Mouse (Mus musculus) gastrocnemius, postnatal 25 days (tissue): Measurements from ENCODE around the gene Olfr101. TPM values are rescaled to one million over a fixed set of nuclear protein-coding genes. Genes with fewer than 3 reads are reported as not detected.
A peak's percentile ranks its signal among the peaks of the same experiment; 100 is the strongest.

Experiments used
- DNase-seq: peaks from one replicate; pipeline ENCODE4 v3.0.0; 2022
- long read RNA-seq, 2 experiments: library from polyadenylated mRNA; stranded (forward); transcript quantifications; one replicate each; pipeline ENCODE4 v2.0.0; 2021
- total RNA-seq, 2 experiments: library from RNA; stranded (reverse); gene quantifications; 1 replicate in 1 of 2; 2 replicates in 1 of 2; pipeline ENCODE4 v1.2.3; 2021

Gene Olfr101
- not detected for total RNA-seq
- long read RNA-seq, experiment 1 = 0 reads
- long read RNA-seq, experiment 2 = 0 reads

DNA sequence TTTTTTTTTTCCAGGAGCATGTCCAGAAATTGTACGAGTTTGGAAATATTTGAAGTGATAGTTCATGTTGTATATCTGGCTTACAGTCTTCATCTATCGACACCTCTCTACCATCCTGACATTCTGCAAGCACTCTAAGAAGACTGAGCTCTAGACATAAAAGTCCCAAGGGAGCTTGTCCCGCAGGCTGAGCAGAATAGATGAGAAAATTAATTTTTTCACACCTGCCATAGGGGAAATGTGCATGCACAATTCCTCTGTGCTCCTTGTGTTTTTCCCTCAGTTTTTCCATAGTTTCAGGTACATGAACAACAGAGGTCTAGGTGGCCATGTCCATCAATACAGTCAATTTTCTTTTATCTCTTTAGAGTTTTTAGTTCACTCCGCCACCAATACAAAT lies at the start of gene Olfr101:
Olfr101 (minus strand) TSS at position 101 of the 400 bp plus-strand sequence.
- no peak for DNase-seq

DNA sequence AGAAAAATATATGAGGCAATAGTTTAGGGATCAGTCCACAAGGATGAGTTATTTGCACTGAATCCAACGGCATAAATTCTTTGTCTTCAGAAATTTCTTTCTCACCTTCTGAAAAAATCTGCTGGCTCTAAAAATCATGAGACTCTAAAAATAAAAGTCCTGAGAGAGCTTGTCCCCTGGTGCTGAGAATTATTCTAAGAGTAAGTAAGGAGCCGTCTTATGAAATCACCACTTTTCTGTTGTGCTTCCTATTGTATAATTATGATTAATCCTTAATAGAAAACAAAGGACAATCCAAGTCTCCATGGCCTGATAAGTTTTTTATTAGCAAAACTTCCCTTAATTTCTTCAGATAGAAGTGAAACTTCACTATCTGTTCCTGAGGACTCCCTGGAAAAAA lies 35.5 kb upstream of the Olfr101 start, which contains the start of gene Olfr103:
Olfr103 (minus strand) TSS at position 101 of the 400 bp plus-strand sequence.
- no peak for DNase-seq

DNA sequence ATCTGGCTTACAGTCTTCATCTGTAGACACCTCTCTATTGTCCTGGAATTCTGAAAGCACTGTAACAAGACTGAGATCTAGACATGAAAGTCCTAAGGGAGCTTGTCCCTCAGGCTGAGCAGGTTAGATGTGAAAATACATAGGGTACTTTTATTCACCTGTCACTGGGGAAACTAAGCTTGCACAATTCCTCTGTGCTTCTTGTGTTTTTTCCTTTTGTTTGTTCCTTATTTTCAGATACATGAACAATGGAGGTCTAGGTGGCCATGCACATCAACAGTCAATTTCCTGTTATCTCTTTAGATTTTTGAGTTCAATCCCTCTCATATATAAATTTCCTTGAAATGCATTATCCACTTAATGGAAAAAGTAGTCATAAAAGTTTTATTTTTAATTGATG lies 12.8 kb upstream of the Olfr101 start, which contains the start of gene Olfr102:
Olfr102 (minus strand) TSS at position 101 of the 400 bp plus-strand sequence.
- DNase-seq = no peak

GRCm38 (mm10) chr17:37310146-37310699 lies 6.1 kb upstream of the Olfr101 start:
- no peak for DNase-seq

GRCm38 (mm10) chr17:37308483-37308882 lies 4.4 kb upstream of the Olfr101 start:
- no peak for DNase-seq

DNA sequence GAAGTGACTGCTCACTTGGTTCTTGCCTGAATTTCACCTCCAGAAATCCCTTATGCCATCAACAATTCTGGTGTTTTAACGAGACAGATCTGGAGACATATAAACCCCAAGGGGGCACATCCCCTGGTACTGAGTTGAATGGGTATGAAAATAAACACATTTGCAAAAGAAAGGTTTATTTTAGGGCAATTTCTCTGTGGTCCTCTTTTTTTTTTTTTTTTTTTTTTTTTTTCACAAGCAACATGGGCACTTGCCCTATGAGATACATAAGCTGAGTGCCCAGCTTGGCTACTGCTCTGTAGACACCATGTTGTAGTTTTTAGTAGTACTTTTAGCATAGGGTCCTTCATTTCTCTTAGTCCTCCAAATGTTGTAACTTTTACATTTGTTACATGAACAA lies 20.8 kb downstream of the Olfr101 start, which contains the start of gene Olfr99:
Olfr99 (minus strand) TSS at position 101 of the 400 bp plus-strand sequence.
- no peak for DNase-seq

DNA sequence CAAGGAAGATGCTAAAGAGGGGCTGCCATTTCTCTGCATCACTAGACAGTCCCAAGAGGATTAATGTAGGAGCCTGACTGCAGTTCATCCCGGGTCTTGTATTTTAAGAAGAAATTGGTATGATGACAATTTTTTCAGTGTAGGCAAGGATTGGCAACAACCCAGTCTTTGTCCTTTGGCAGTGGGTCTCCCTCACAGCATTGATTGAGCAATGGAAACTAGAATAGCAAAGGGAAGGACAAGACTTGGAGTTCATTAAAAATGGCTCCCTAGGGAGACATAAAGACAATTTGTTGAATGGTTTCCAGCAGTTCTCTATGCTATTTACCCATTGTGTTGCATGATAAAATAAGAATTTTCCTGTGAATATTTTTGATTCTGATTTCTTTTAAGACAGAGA lies 23.8 kb downstream of the Olfr101 start:
- no peak for DNase-seq

DNA sequence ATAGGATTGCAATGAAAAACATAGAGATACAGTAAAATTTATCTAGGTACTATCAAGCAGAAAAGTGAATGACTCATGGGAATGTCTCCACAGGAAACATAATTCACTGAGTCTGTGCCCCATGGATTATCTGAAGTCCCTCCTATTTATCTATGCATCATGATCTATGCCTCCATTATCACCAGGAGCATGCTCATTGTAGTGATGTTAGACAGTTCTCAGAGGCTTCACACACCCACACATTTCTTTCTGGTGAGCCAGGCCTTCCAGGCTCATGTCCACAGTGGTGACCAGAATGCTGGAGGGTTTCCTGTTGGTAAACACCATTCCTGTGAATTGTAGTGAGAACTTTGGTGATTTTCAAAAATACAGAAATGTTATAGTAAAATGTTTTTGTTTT lies 27.5 kb downstream of the Olfr101 start:
- DNase-seq = no peak

- no peak for DNase-seq
Observed at GRCm38 (mm10) chr17:37275626-37276248, 28.4 kb downstream of the Olfr101 start.

- peak; percentile 30 for DNase-seq
Observed at GRCm38 (mm10) chr17:37270702-37271092, 33.4 kb downstream of the Olfr101 start.

DNA sequence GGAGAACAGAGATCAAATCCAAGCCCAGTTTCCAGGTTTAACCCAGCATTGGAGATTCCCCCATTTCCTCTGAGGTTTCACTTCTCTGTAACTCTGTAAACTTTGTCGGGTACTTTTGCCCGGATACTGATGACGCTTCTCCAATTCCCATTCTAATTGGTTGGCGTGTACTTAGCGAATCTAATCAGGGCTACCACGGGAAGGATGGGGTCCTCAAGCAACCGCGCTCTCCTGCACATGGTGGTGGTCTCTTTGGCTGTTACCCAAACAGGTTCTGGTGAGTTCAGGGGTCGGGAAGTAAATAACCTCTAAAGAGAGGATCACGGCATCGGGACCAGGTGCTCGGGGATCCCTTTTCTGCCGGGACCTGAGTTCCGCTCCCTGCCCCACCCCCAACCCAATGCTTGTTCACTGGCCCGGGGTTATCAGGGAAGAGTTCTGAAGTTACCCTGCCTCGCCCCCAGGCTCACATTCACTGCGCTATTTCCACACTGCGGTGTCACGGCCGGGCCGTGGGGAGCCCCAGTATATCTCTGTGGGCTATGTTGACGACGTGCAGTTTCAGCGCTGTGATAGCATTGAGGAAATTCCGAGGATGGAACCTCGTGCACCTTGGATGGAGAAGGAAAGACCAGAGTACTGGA lies 33.9 kb downstream of the Olfr101 start, which contains the start of gene H2-M3:
H2-M3 (plus strand) TSS at position 163 of the 644 bp plus-strand sequence.
- peak; percentile 78 for DNase-seq

DNA sequence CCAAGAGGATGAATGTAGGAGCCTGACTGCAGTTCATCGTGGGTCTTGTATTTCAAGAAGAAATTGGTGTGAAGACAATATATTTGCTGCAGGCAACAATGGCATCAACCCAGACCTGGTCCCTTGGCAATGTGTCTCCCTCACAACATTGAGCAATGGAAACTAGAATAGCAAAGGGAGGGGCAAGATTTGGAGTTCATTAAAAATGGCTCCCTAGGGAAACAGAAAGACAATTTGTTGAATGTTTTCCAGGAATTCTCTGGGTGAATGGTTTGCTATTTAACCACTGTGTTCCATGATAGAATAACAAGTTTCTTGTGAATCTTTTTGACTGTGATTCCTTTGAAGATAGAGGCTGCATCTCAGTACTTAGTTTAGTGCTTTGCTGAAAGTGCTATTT lies 40.5 kb downstream of the Olfr101 start, which contains the start of gene Olfr98:
Olfr98 (minus strand) TSS at position 124 of the 400 bp plus-strand sequence.
- DNase-seq = no peak

- no peak for DNase-seq
Observed at GRCm38 (mm10) chr17:37250544-37250943, 53.6 kb downstream of the Olfr101 start.

DNA sequence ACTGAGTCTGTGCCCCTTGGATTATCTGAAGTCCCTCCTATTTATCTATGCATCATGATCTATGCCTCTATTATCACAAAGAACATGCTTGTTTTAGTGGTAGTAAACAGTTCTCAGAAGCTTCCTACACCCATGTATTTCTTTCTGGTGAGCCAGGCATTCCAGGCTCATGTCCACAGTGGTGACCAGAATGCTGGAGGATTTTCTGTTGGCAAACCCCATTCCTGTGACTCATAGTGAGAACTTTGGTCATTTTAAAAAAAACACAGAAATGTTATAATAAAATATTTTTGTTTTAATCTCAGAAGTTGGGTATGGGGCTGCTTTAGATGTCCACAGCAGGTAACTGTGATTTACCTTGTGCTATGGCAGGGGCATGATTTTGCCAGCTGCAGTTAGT lies 54.7 kb downstream of the Olfr101 start:
- no peak for DNase-seq

Other genes starting within 250 kb of the Olfr101 start
- not detected for gene Olfr90, start 215.8 kb downstream of the Olfr101 start, total RNA-seq
- gene Olfr91, start 206.0 kb downstream of the Olfr101 start, total RNA-seq = not detected
- not detected for gene Olfr92, start 184.2 kb downstream of the Olfr101 start, total RNA-seq
- not detected for gene Olfr93, start 142.8 kb downstream of the Olfr101 start, total RNA-seq
- not detected for gene Ubd, start 110.4 kb downstream of the Olfr101 start, total RNA-seq
- not detected for gene Olfr94, start 103.3 kb downstream of the Olfr101 start, total RNA-seq
- not detected for gene Olfr95, start 91.2 kb downstream of the Olfr101 start, total RNA-seq
- not detected for gene Olfr96, start 84.2 kb downstream of the Olfr101 start, total RNA-seq
- not detected for gene Olfr97, start 67.0 kb downstream of the Olfr101 start, total RNA-seq
- gene Olfr98, start 40.6 kb downstream of the Olfr101 start, total RNA-seq = not detected
- 1 to 10 TPM in 1 of 2 experiments, under 1 TPM in 1; 0.99 to 1.3 TPM for gene H2-M3, start 34.1 kb downstream of the Olfr101 start, total RNA-seq
- gene Olfr99, start 20.9 kb downstream of the Olfr101 start, total RNA-seq = not detected
- not detected for gene Olfr102, start 12.7 kb upstream of the Olfr101 start, total RNA-seq
- not detected for gene Olfr103, start 35.4 kb upstream of the Olfr101 start, total RNA-seq
- not detected for gene Olfr104-ps, start 55.3 kb upstream of the Olfr101 start, total RNA-seq
- gene Olfr105-ps, start 74.7 kb upstream of the Olfr101 start, total RNA-seq = not detected
- not detected for gene Olfr106-ps, start 86.1 kb upstream of the Olfr101 start, total RNA-seq
- gene Olfr107, start 94.9 kb upstream of the Olfr101 start, total RNA-seq = not detected
- not detected for gene Olfr108, start 141.2 kb upstream of the Olfr101 start, total RNA-seq
- not detected for gene Olfr109, start 154.6 kb upstream of the Olfr101 start, total RNA-seq
- not detected for gene H2-M2, start 179.2 kb upstream of the Olfr101 start, total RNA-seq
- gene Olfr110, start 188.2 kb upstream of the Olfr101 start, total RNA-seq = not detected
- not detected for gene Olfr111, start 203.7 kb upstream of the Olfr101 start, total RNA-seq